8 mouse cellular contexts compared by ENCODE assay signal in the genomic region with DNA sequence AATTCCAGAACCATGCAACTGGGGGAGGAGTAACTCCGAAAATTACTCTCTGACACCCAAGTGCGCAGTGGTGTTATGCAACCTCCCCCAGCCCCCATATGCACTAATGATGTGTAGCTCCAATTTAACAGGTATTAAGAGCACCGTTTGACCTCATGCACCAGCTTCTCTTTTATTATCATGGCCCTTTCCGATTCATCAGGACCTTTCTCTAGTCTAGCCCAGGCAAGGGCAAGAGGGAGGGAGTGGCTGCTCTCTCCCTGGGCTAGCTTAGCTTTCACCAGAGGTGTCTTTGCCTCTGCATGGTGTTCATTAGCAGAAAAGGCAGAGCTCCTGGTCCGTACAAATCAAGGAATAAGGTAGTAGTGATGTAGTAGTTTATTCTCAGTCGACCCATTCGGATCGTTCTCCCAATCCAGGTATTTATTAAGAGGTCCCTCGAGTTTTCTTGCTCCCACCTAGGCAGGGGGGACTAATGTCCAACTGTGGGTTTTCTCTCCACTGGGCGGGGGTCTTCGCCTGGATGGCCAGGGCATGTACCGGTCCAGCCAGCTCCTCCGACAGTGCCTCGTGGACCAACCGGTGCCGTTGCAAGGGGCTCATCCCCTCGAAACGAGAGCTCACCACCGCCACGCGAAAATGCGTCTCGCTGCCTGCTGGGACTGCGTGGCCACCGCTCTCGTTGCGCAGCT. TPM values are rescaled to one million over a fixed set of nuclear protein-coding genes. Genes with fewer than 3 reads are reported as not detected.
DNase-seq lines count a peak whose midpoint lies in the region; ATAC-seq and TF ChIP-seq lines count a peak whose summit lies in the region.

No protein-coding gene starts in this region.

- TF ChIP-seq POLR2A in liver, adult 2 months (IDR thresholded peaks at IDR 0.05; ENCODE audit: extremely low read depth, insufficient read depth, low read length) = no peak

- H3K27me3 ChIP-seq in liver, adult 2 months (ENCODE audit: control insufficient read depth, insufficient read depth, low read length) = no peaks in the 10 kb centered on the region
- H3K27me3 ChIP-seq in embryonic facial prominence, embryonic 11.5 days (ENCODE audit: control insufficient read depth, insufficient read depth, low read length) = no peaks in the 10 kb centered on the region
- H3K27me3 ChIP-seq in intestine, embryonic 14.5 days (replicated peaks; ENCODE audit: control insufficient read depth, insufficient read depth, low read length) = no peaks in the 10 kb centered on the region
- H3K27me3 ChIP-seq in neural tube, embryonic 13.5 days = no peaks in the 10 kb centered on the region

- 21% methylated on average over 27 of the region's 27 CpGs for WGBS in liver, adult 2 months
- WGBS in embryonic facial prominence, embryonic 11.5 days = 22% methylated on average over 27 of the region's 27 CpGs
- 17% methylated on average over 27 of the region's 27 CpGs for WGBS in intestine, embryonic 14.5 days
- WGBS in neural tube, embryonic 13.5 days = 18% methylated on average over 27 of the region's 27 CpGs

- no peaks in the 10 kb centered on the region for H3K9me3 ChIP-seq in embryonic facial prominence, embryonic 11.5 days (replicated peaks; ENCODE audit: control insufficient read depth, low read length)
- H3K9me3 ChIP-seq in intestine, embryonic 14.5 days (ENCODE audit: control insufficient read depth, low read length) = no peaks in the 10 kb centered on the region
- no peaks in the 10 kb centered on the region for H3K9me3 ChIP-seq in neural tube, embryonic 13.5 days

- ATAC-seq in embryonic facial prominence, embryonic 11.5 days (replicated peaks; ENCODE audit: insufficient number of reproducible peaks, low FRiP score, low TSS enrichment, low read depth) = peak; percentile 46
- ATAC-seq in intestine, embryonic 14.5 days (replicated peaks; ENCODE audit: low FRiP score, low TSS enrichment, low read depth) = no peak; the same call in 1 of the 2 replicates
- ATAC-seq in neural tube, embryonic 13.5 days (ENCODE audit: low read depth) = peak; percentile 51

- peaks cover 4% of the 10 kb centered on the region; the same call in 1 of the 2 replicates for H3K4me1 ChIP-seq in liver, adult 2 months (ENCODE audit: control insufficient read depth, insufficient read depth, low read length)
- no peaks in the 10 kb centered on the region for H3K4me1 ChIP-seq in embryonic facial prominence, embryonic 11.5 days (ENCODE audit: control insufficient read depth, insufficient read depth, low read length)
- peaks cover 12% of the 10 kb centered on the region for H3K4me1 ChIP-seq in intestine, embryonic 14.5 days (replicated peaks; ENCODE audit: control insufficient read depth, insufficient read depth, low read length)
- H3K4me1 ChIP-seq in neural tube, embryonic 13.5 days (replicated peaks) = peaks cover 18% of the 10 kb centered on the region

- peak overlapping the region; percentile 58 for H3K4me3 ChIP-seq in liver, adult 2 months (ENCODE audit: insufficient read depth, low read depth, low read length)
- peak overlapping the region; percentile 63 for H3K4me3 ChIP-seq in embryonic facial prominence, embryonic 11.5 days (ENCODE audit: low read depth, low read length)
- H3K4me3 ChIP-seq in intestine, embryonic 14.5 days (ENCODE audit: low read depth, low read length) = peak overlapping the region; percentile 68
- peak overlapping the region; percentile 72 for H3K4me3 ChIP-seq in neural tube, embryonic 13.5 days

- no peaks in the 10 kb centered on the region for H3K36me3 ChIP-seq in liver, adult 2 months (ENCODE audit: control insufficient read depth, insufficient read depth, low read length)
- H3K36me3 ChIP-seq in embryonic facial prominence, embryonic 11.5 days (replicated peaks; ENCODE audit: control insufficient read depth, insufficient read depth, low read depth, low read length) = no peaks in the 10 kb centered on the region
- no peaks in the 10 kb centered on the region for H3K36me3 ChIP-seq in intestine, embryonic 14.5 days (ENCODE audit: control insufficient read depth, insufficient read depth, low read length)
- H3K36me3 ChIP-seq in neural tube, embryonic 13.5 days = peaks cover 38% of the 10 kb centered on the region

- H3K27ac ChIP-seq in liver, adult 2 months (replicated peaks; ENCODE audit: insufficient read depth, low read depth, low read length) = peak overlapping the region; percentile 77
- peak overlapping the region; percentile 90 for H3K27ac ChIP-seq in embryonic facial prominence, embryonic 11.5 days (replicated peaks; ENCODE audit: low read depth, low read length)
- H3K27ac ChIP-seq in intestine, embryonic 14.5 days (ENCODE audit: low read depth) = peak overlapping the region; percentile 97
- peak overlapping the region; percentile 98 for H3K27ac ChIP-seq in neural tube, embryonic 13.5 days (replicated peaks)

- TF ChIP-seq CTCF in liver, adult 2 months (IDR thresholded peaks at IDR 0.05; ENCODE audit: low read depth, low read length) = peak; percentile 38; the same call in 1 of the 2 replicates

- peak overlapping the region; percentile 95 for H3K4me2 ChIP-seq in embryonic facial prominence, embryonic 11.5 days (ENCODE audit: low read depth, low read length)
- peak overlapping the region; percentile 88 for H3K4me2 ChIP-seq in intestine, embryonic 14.5 days (ENCODE audit: low read length)
- H3K4me2 ChIP-seq in neural tube, embryonic 13.5 days = peak overlapping the region; percentile 82

- DNase-seq in liver, adult 2 months (ENCODE audit: extremely low read depth, low read depth, low spot score) = no peak
- DNase-seq in liver = no peak
- peak; percentile 30 for DNase-seq in embryonic facial prominence, embryonic 11.5 days (ENCODE audit: low spot score)
- DNase-seq in intestine, embryonic 14.5 days (ENCODE audit: low spot score) = no peak
- no peak for DNase-seq in thymus, postnatal 0 days (ENCODE audit: low spot score)
- DNase-seq in ovary, adult 18-20 months (ENCODE audit: low spot score) = no peak
- DNase-seq in adrenal gland, adult 8-10 months = no peak

- H3K9ac ChIP-seq in liver, adult 2 months (ENCODE audit: low read depth, low read length) = peak overlapping the region; percentile 62
- peak overlapping the region; percentile 91 for H3K9ac ChIP-seq in embryonic facial prominence, embryonic 11.5 days (replicated peaks; ENCODE audit: low read length)
- peak overlapping the region; percentile 93 for H3K9ac ChIP-seq in intestine, embryonic 14.5 days (ENCODE audit: low read length)
- peak overlapping the region; percentile 87 for H3K9ac ChIP-seq in neural tube, embryonic 13.5 days

- H3K79me2 ChIP-seq in liver, adult 2 months (ENCODE audit: control insufficient read depth, insufficient read depth, low read length) = no peaks in the 10 kb centered on the region

RNA-seq across cellular contexts. Expression of gene Sv2a, which starts 15.6 kb away (rescaled TPM):
- under 0.01 and 0.07 TPM in 2 replicates for total RNA-seq in liver, adult 2 months (2014; rRNA removed)
- polyA plus RNA-seq in liver, adult 2 months (2012; rRNA removed) = 0.04 and 0.66 TPM in 2 replicates
- polyA plus RNA-seq in embryonic facial prominence, embryonic 11.5 days (2014; fragmentation: Nextera tagmentation; extraction: Ambion mirVana) = 4.3 and 4.8 TPM in 2 replicates
- polyA plus RNA-seq in intestine, embryonic 14.5 days (2014; fragmentation: Nextera tagmentation; extraction: Ambion mirVana) = 6.5 and 8.3 TPM in 2 replicates
- 72.2 and 78.5 TPM in 2 replicates for polyA plus RNA-seq in neural tube, embryonic 13.5 days (2015; fragmentation: Nextera tagmentation; extraction: Ambion mirVana)
- polyA plus RNA-seq in thymus, postnatal 0 days (2015; fragmentation: Nextera tagmentation; extraction: Ambion mirVana) = 1.2 and 2.3 TPM in 2 replicates
- 10 to 100 TPM in 3 of 4 experiments, 1 to 10 TPM in 1; 9.4 to 16.7 (median 13.6) TPM for total RNA-seq in adrenal gland, adult 8-10 months (2022)

RNA-seq across cellular contexts. Expression of gene Bola1, which starts 22.9 kb away (rescaled TPM):
- total RNA-seq in liver, adult 2 months (2014; rRNA removed) = 68.7 and 74.7 TPM in 2 replicates
- polyA plus RNA-seq in liver, adult 2 months (2012; rRNA removed) = 44.0 and 56.0 TPM in 2 replicates
- 59.4 and 61.9 TPM in 2 replicates for polyA plus RNA-seq in embryonic facial prominence, embryonic 11.5 days (2014; fragmentation: Nextera tagmentation; extraction: Ambion mirVana)
- 74.2 and 79.5 TPM in 2 replicates for polyA plus RNA-seq in intestine, embryonic 14.5 days (2014; fragmentation: Nextera tagmentation; extraction: Ambion mirVana)
- polyA plus RNA-seq in neural tube, embryonic 13.5 days (2015; fragmentation: Nextera tagmentation; extraction: Ambion mirVana) = 54.1 and 63.0 TPM in 2 replicates
- 84.7 and 86.0 TPM in 2 replicates for polyA plus RNA-seq in thymus, postnatal 0 days (2015; fragmentation: Nextera tagmentation; extraction: Ambion mirVana)
- total RNA-seq in adrenal gland, adult 8-10 months (2022) = 10 to 100 TPM; 24.2 to 48.0 (median 33.0) TPM

RNA-seq across cellular contexts. Expression of gene Hist2h2ab, which starts 23.1 kb away (rescaled TPM):
- 8.9 TPM in 2 replicates for total RNA-seq in liver, adult 2 months (2014; rRNA removed)
- polyA plus RNA-seq in liver, adult 2 months (2012; rRNA removed) = 0.81 TPM in 1 of 2 replicates, not detected in the other
- 1.5 TPM in 1 of 2 replicates, not detected in the other for polyA plus RNA-seq in embryonic facial prominence, embryonic 11.5 days (2014; fragmentation: Nextera tagmentation; extraction: Ambion mirVana)
- polyA plus RNA-seq in intestine, embryonic 14.5 days (2014; fragmentation: Nextera tagmentation; extraction: Ambion mirVana) = 0.74 and 1.3 TPM in 2 replicates
- 0.52 TPM in 1 of 2 replicates, not detected in the other for polyA plus RNA-seq in neural tube, embryonic 13.5 days (2015; fragmentation: Nextera tagmentation; extraction: Ambion mirVana)
- 0.94 and 1.8 TPM in 2 replicates for polyA plus RNA-seq in thymus, postnatal 0 days (2015; fragmentation: Nextera tagmentation; extraction: Ambion mirVana)
- total RNA-seq in adrenal gland, adult 8-10 months (2022) = 1 to 10 TPM; 4.8 to 9.2 (median 9.0) TPM

RNA-seq across cellular contexts. Expression of gene Hist2h2ac, which starts 24.1 kb away (rescaled TPM):
- 99.7 and 113 TPM in 2 replicates for total RNA-seq in liver, adult 2 months (2014; rRNA removed)
- polyA plus RNA-seq in liver, adult 2 months (2012; rRNA removed) = 1.6 and 2.9 TPM in 2 replicates
- polyA plus RNA-seq in embryonic facial prominence, embryonic 11.5 days (2014; fragmentation: Nextera tagmentation; extraction: Ambion mirVana) = 12.5 and 15.5 TPM in 2 replicates
- polyA plus RNA-seq in intestine, embryonic 14.5 days (2014; fragmentation: Nextera tagmentation; extraction: Ambion mirVana) = 7.9 and 9.7 TPM in 2 replicates
- 1.1 and 2.1 TPM in 2 replicates for polyA plus RNA-seq in neural tube, embryonic 13.5 days (2015; fragmentation: Nextera tagmentation; extraction: Ambion mirVana)
- 41.4 and 51.6 TPM in 2 replicates for polyA plus RNA-seq in thymus, postnatal 0 days (2015; fragmentation: Nextera tagmentation; extraction: Ambion mirVana)
- total RNA-seq in adrenal gland, adult 8-10 months (2022) = 10 to 100 TPM; 53.1 to 90.6 (median 58.9) TPM

RNA-seq across cellular contexts. Expression of gene Hist2h2be, which starts 24.3 kb away (rescaled TPM):
- 2.9 TPM in 2 replicates for total RNA-seq in liver, adult 2 months (2014; rRNA removed)
- 1.4 and 1.9 TPM in 2 replicates for polyA plus RNA-seq in liver, adult 2 months (2012; rRNA removed)
- polyA plus RNA-seq in embryonic facial prominence, embryonic 11.5 days (2014; fragmentation: Nextera tagmentation; extraction: Ambion mirVana) = 11.5 and 12.4 TPM in 2 replicates
- polyA plus RNA-seq in intestine, embryonic 14.5 days (2014; fragmentation: Nextera tagmentation; extraction: Ambion mirVana) = 7.3 and 7.6 TPM in 2 replicates
- 4.0 and 4.3 TPM in 2 replicates for polyA plus RNA-seq in neural tube, embryonic 13.5 days (2015; fragmentation: Nextera tagmentation; extraction: Ambion mirVana)
- polyA plus RNA-seq in thymus, postnatal 0 days (2015; fragmentation: Nextera tagmentation; extraction: Ambion mirVana) = 8.6 and 10.0 TPM in 2 replicates
- 10 to 100 TPM; 13.8 to 27.3 (median 25.2) TPM for total RNA-seq in adrenal gland, adult 8-10 months (2022)
